Mouse (Mus musculus): ENCODE measurements around the gene Tacr2.

Tacr2 gene

DNA sequence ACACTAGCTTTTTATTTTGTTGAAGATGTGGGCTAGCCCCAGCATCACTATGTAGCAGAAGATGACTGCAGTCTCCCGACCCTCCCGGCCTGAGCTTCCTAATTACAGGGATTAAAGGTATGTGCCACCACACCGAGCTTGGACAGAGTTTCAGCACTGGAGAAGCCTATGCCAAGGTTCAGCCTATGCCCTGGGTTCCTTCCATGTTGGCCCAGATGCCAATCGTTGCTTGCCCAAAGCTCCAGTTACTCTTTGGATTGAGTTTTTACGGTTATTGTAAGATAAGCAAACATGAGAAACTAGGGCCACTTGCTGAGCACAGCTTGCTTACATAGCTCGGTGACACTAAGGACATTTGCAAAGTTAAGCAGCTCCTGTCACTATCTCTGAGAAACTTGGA lies 52.9 kb downstream of the Tacr2 start:
- no peak for DNase-seq (ENCODE audit: low spot score)

DNA sequence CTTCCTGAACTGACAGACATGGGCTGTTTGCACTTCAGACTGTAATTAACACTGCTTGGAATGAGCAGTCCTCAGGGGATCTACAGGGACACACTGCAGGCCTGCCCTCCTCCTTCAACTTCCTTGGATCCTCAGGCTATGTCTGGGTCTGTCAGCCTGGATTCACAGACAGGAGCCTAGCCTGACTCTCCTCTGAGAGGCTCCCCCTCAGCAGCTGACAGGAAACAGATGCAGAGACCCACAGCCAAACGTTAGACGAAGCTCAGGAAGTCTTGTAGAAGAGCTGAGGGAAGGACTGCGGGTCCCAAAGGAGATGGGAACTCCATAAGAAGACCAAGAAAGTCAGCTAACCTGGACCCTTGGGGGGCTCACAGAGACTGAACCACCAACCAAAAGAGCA lies 54.2 kb downstream of the Tacr2 start:
- no peak for DNase-seq (ENCODE audit: low spot score)

DNA sequence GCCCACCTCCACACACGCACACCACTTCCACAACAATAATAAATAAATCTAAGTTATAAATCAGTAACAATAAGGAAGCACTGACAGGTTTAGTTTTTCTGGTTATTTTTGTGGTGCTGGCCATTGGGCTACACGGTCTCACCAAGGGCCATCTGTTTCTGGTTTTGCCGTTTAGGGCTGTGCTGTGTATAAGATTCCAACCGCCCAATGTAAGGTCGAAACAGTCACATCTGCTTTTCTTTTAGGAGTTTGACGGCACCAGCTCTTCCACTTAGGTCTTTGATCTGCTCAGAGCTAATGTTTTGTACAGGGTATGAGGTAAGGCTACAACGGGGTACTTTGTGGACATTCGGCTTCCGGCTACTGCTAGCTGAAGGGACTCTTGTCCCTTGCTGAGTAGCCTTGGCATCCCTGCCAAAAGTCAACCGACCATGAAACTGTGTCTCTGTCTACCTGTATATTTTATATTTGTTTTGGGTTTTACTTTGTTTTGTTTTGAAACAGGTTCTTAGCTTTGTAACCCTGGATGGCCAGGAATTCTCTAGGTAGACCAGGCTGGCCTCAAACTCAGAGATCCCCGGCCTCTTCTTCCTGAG lies 56.8 kb downstream of the Tacr2 start:
- DNase-seq (ENCODE audit: low spot score), result no peak

DNA sequence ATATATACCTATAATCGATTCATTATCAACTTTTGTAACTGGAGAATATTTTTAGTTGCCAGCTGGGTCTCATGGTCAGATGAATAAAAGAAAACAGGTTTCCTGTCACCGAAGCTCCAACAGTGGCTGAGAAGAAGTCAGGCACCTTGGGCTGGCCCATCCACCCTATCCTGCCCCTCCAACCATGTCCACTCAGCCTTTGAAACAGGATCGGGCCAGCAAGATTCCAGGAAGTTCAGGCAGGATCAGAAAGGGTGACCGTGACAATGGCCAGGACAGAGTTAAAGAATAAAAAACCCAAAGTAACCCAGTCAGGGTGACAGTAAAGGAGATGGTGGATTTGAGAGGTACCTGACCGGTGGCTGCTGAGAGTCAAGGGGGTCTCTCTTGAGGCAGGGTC lies 57.4 kb downstream of the Tacr2 start:
- DNase-seq (ENCODE audit: low spot score), result no peak

DNA sequence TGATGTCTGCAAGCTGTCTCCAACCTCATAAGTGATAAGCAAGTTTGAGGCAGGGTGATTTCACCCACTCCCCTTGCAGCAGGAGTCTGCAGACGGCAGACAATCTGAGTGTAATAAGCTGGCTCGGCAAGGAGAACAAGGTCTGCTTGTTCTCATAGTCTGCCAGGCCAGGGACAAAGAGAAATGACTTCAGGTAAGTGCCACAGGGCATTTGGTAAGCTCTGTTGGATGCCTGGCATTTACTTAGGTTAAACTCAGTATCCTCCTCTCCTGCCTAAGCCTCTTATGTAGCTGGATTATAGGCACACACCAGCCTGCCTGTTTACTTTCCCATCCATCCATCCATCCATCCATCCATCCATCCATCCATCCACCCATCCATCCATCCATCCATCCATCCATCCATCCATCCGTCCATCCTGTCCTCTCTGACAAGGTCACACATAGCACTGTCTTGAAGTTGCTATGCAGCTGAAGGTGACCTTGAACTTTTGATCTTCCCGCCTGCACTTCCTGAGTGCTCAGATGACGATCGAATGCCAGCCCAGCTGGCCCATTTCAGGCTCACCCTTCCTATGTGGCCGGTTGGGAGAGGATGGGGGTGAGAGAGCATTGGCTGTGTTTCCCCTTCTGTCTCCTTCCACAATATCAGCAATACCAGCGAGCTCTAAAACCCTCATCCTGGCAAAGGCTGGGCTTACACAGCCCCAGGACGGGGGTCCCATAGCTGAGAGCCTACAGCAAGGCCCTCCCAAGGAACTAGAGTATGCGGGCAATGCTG lies 58.2 kb downstream of the Tacr2 start:
- DNase-seq (ENCODE audit: low spot score), result no peak

DNA sequence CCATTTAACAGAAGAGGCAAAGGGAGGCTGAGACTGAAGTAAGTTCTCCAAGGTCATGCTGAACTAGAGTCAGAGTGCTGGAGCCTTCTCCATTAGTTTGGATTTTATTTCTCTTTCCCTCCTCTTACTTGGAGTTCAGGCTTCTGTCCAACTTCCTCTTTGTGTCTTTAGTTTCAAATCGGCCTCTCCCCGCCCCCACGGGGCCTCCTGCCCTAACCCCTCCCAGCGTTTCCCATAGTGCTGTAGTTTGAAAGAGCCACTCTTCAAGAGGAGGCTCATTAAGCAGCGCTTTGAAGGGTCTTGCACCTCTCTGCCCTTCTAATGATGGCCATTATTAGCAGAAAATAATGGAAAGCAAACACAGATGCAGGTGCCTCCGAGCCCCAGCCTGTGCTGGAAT lies 59.2 kb downstream of the Tacr2 start:
- DNase-seq (ENCODE audit: low spot score), result no peak

DNA sequence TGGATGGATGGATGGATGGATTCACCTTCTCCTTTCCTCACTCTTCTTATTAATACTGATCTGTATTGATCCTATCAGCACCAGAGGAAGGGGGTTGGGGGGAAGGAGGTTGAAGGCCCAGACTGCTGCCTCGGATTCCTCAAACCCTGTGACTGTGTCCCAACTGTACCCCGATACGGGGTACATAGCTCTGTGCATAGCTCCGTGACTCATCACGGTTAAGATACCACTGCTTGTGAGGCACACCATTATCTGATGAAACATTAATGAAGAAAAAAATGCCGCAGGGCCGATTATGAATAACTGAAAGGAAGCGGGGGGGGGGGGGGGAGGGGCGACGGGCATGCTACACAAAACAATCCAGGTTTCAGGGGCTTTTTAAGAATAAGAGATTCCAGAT lies 60.9 kb downstream of the Tacr2 start:
- DNase-seq (ENCODE audit: low spot score), result no peak

DNA sequence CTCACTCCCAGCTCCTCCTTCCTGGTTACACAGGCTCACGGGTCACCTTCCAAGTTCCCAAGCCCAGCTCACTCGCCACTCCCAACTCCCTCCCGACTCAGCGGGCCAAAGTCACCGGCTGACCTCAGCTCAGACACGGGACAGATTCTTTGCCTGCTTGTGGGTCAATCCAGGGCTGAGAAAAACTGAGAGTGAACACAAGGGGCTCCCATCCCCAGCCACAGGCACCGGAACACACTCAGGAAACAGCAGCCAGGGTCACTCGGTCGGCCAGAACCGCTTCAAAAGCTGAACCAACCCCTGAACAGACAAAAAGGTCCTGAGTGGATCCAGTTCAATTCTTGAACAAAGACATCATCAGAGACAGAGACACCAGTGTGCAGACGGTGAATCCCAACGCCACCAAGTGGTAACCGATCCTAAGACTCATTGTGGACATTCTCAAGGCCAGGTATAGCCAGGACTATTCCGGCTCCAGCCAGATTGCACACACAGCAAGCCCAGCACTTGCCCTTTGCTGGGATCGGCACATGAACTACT lies 61.7 kb downstream of the Tacr2 start:
- no peak for DNase-seq (ENCODE audit: low spot score)

All from urinary bladder, postnatal 10 days (tissue).